Mouse (Mus musculus) forebrain, embryonic 13.5 days (tissue): ENCODE measurements around the gene Tas2r116. TPM values are rescaled to one million over a fixed set of nuclear protein-coding genes. Genes with fewer than 3 reads are reported as not detected.

Experiments used
- ATAC-seq: fragments of 200-750 bp; cut with Nextera tagmentation; 2 replicates; pipeline ENCODE4 v1.8.0; 2017
- H3K27ac ChIP-seq: fragments of 300-500 bp; sonication (generic); 2 replicates; pipeline ENCODE4 v1.5.1; 2015; ENCODE audit warnings: inconsistent platforms, mild to moderate bottlenecking, moderate library complexity
- H3K27me3 ChIP-seq: fragments of 300-500 bp; sonication (generic); 2 replicates; pipeline ENCODE4 v1.6.1; 2015; ENCODE audit warnings: mild to moderate bottlenecking, inconsistent platforms
- H3K36me3 ChIP-seq: fragments of 300-500 bp; sonication (generic); 2 replicates; pipeline ENCODE4 v1.6.1; 2015; ENCODE audit warnings: mild to moderate bottlenecking, inconsistent platforms; ENCODE audit not compliant: poor library complexity, severe bottlenecking
- H3K4me1 ChIP-seq: fragments of 300-500 bp; sonication (generic); 2 replicates; pipeline ENCODE4 v1.6.1; 2015; ENCODE audit warnings: inconsistent platforms
- H3K4me2 ChIP-seq: fragments of 300-500 bp; sonication (generic); 2 replicates; pipeline ENCODE4 v1.6.1; 2015; ENCODE audit warnings: inconsistent platforms, mild to moderate bottlenecking, moderate library complexity
- H3K4me3 ChIP-seq: fragments of 300-500 bp; sonication (generic); 2 replicates; pipeline ENCODE4 v1.5.1; 2015; ENCODE audit warnings: mild to moderate bottlenecking, inconsistent platforms
- H3K9ac ChIP-seq: fragments of 300-500 bp; sonication (generic); 2 replicates; pipeline ENCODE4 v1.6.1; 2015; ENCODE audit warnings: mild to moderate bottlenecking, inconsistent platforms
- H3K9me3 ChIP-seq: fragments of 300-500 bp; sonication (generic); replicated peaks from 2 replicates; pipeline ENCODE4 v1.6.1; 2016; ENCODE audit warnings: inconsistent platforms
- WGBS: fragments of 180-500 bp; shearing (Covaris S2); methylation state at CpG from one replicate; pipeline ENCODE4 v1.1.7; 2015; 5-methylcytosine and 5-hydroxymethylcytosine counted together
- polyA plus RNA-seq: library from polyadenylated mRNA; unstranded; fragments of >200 nt; fragmentation: Nextera tagmentation; extraction: Ambion mirVana; gene quantifications from 2 replicates; pipeline ENCODE4 v1.2.1, GENCODE M21; 2015

Gene Tas2r116
- not detected in 2 replicates for polyA plus RNA-seq

- Histone ChIP-seq H3K4me3 (no peak within 1 kb of the TSS), H3K9ac (no peak within 1 kb of the TSS)
- 73% methylated on average over 1 of the region's 1 CpGs for WGBS
These were observed at the start of gene Tas2r116 for GRCm38 (mm10) chr6:132855138-132855537. Tas2r116 (plus strand) TSS chr6:132855438.

GRCm38 (mm10) chr6:132846842-132847241 is 8.4 kb upstream of the Tas2r116 start, which contains the start of gene Tas2r123:
Tas2r123 (plus strand) TSS chr6:132847142.
- Histone ChIP-seq H3K4me3 (no peak within 1 kb of the TSS), H3K9ac (no peak within 1 kb of the TSS), H3K4me2 (no peak within 1 kb of the TSS), H3K27ac (no peak within 1 kb of the TSS), H3K36me3 (no peaks in the 10 kb centered on the region), H3K4me1 (no peaks in the 10 kb centered on the region), H3K9me3 (peaks cover 3% of the 10 kb centered on the region; the same call in 1 of the 2 replicates), H3K27me3 (no peaks in the 10 kb centered on the region)
- WGBS: 81% methylated on average over 1 of the region's 1 CpGs
- no peak for ATAC-seq

More at GRCm38 (mm10) chr6:132855138-132855537, at the start of gene Tas2r116:
- Histone ChIP-seq H3K9me3 (peaks cover 3% of the 10 kb centered on the region; the same call in 1 of the 2 replicates), H3K27me3 (no peaks in the 10 kb centered on the region), H3K4me1 (no peaks in the 10 kb centered on the region), H3K36me3 (no peaks in the 10 kb centered on the region), H3K4me2 (no peak within 1 kb of the TSS), H3K27ac (no peak within 1 kb of the TSS)
- ATAC-seq: no peak

- H3K9me3 ChIP-seq: no peaks in the 10 kb centered on the region
- no peak within 1 kb of the TSS for H3K4me3 ChIP-seq
- no peak within 1 kb of the TSS for H3K27ac ChIP-seq
- H3K4me1 ChIP-seq: no peaks in the 10 kb centered on the region
- no peaks in the 10 kb centered on the region for H3K36me3 ChIP-seq
- H3K9ac ChIP-seq: no peak within 1 kb of the TSS
- no peak within 1 kb of the TSS for H3K4me2 ChIP-seq
- H3K27me3 ChIP-seq: no peaks in the 10 kb centered on the region
- ATAC-seq: no peak
These were observed 12.5 kb downstream of the Tas2r116 start, which contains the start of gene Tas2r110 for GRCm38 (mm10) chr6:132867708-132868107. Tas2r110 (plus strand) TSS chr6:132868008.

GRCm38 (mm10) chr6:132892711-132893110 is 37.5 kb downstream of the Tas2r116 start, which contains the start of gene Tas2r113:
Tas2r113 (plus strand) TSS chr6:132893011.
- Histone ChIP-seq H3K9me3 (no peaks in the 10 kb centered on the region), H3K4me1 (no peaks in the 10 kb centered on the region), H3K9ac (no peak within 1 kb of the TSS), H3K36me3 (no peaks in the 10 kb centered on the region), H3K4me3 (no peak within 1 kb of the TSS), H3K4me2 (no peak within 1 kb of the TSS), H3K27ac (no peak within 1 kb of the TSS), H3K27me3 (no peaks in the 10 kb centered on the region)
- WGBS: 80% methylated on average over 1 of the region's 1 CpGs
- ATAC-seq: no peak

Other genes with a start within 250 kb of the Tas2r116 start
- not detected in 2 replicates for gene A630073D07Rik, start 203.9 kb upstream of the Tas2r116 start, polyA plus RNA-seq
- not detected in 2 replicates for gene Tas2r120, start 198.5 kb upstream of the Tas2r116 start, polyA plus RNA-seq
- not detected in 2 replicates for gene Tas2r121, start 154.4 kb upstream of the Tas2r116 start, polyA plus RNA-seq
- not detected in 2 replicates for gene Tas2r122, start 143.5 kb upstream of the Tas2r116 start, polyA plus RNA-seq
- not detected in 2 replicates for gene Tas2r115, start 117.4 kb upstream of the Tas2r116 start, polyA plus RNA-seq
- not detected in 2 replicates for gene Tas2r124, start 100.7 kb upstream of the Tas2r116 start, polyA plus RNA-seq
- gene Tas2r102, start 93.3 kb upstream of the Tas2r116 start, polyA plus RNA-seq: not detected in 2 replicates
- gene Tas2r136, start 77.3 kb upstream of the Tas2r116 start, polyA plus RNA-seq: not detected in 2 replicates
- not detected in 2 replicates for gene Tas2r117, start 52.6 kb upstream of the Tas2r116 start, polyA plus RNA-seq
- not detected in 2 replicates for gene Tas2r123, start 8.3 kb upstream of the Tas2r116 start, polyA plus RNA-seq
- not detected in 2 replicates for gene Tas2r110, start 12.6 kb downstream of the Tas2r116 start, polyA plus RNA-seq
- not detected in 2 replicates for gene Tas2r113, start 37.6 kb downstream of the Tas2r116 start, polyA plus RNA-seq
- not detected in 2 replicates for gene Tas2r125, start 54.2 kb downstream of the Tas2r116 start, polyA plus RNA-seq
- not detected in 2 replicates for gene Tas2r129, start 95.7 kb downstream of the Tas2r116 start, polyA plus RNA-seq
- gene Tas2r131, start 102.5 kb downstream of the Tas2r116 start, polyA plus RNA-seq: not detected in 2 replicates
- gene Tas2r109, start 125.5 kb downstream of the Tas2r116 start, polyA plus RNA-seq: not detected in 2 replicates
- gene Tas2r103, start 181.7 kb downstream of the Tas2r116 start, polyA plus RNA-seq: not detected in 2 replicates
- not detected in 2 replicates for gene Tas2r140, start 200.4 kb downstream of the Tas2r116 start, polyA plus RNA-seq
- gene Smim10l1, start 249.5 kb downstream of the Tas2r116 start, polyA plus RNA-seq: 100 TPM in 2 replicates